Mouse (Mus musculus) hindbrain, embryonic 15.5 days (tissue): ENCODE results near the gene Ppp2r1b. TPM values are rescaled to one million over a fixed set of nuclear protein-coding genes. Genes with fewer than 3 reads are reported as not detected.

Source experiments
- ATAC-seq: fragments of 200-750 bp; cut with Nextera tagmentation; 2 replicates; pipeline ENCODE4 v1.8.0; 2017; ENCODE audit warnings: low read depth, moderate number of reproducible peaks, moderate TSS enrichment; ENCODE audit not compliant: low FRiP score
- H3K27ac ChIP-seq: fragments of 300-500 bp; sonication (generic); replicated peaks from 2 replicates; pipeline ENCODE4 v1.5.1; 2015; ENCODE audit warnings: mild to moderate bottlenecking, inconsistent platforms
- H3K27me3 ChIP-seq: fragments of 300-500 bp; sonication (generic); 2 replicates; pipeline ENCODE4 v1.6.1; 2015; ENCODE audit warnings: control low read depth, inconsistent platforms
- H3K36me3 ChIP-seq: fragments of 300-500 bp; sonication (generic); 2 replicates; pipeline ENCODE4 v1.6.1; 2015; ENCODE audit warnings: control low read depth, inconsistent platforms
- H3K4me1 ChIP-seq: fragments of 300-500 bp; sonication (generic); replicated peaks from 2 replicates; pipeline ENCODE4 v1.6.1; 2015; ENCODE audit warnings: control low read depth, inconsistent platforms
- H3K4me2 ChIP-seq: fragments of 300-500 bp; sonication (generic); 2 replicates; pipeline ENCODE4 v1.6.1; 2015; ENCODE audit warnings: moderate library complexity, mild to moderate bottlenecking, inconsistent platforms
- H3K4me3 ChIP-seq: fragments of 300-500 bp; sonication (generic); 2 replicates; pipeline ENCODE4 v1.5.1; 2015; ENCODE audit warnings: mild to moderate bottlenecking, inconsistent platforms
- H3K9ac ChIP-seq: fragments of 300-500 bp; sonication (generic); 2 replicates; pipeline ENCODE4 v1.6.1; 2015; ENCODE audit warnings: inconsistent platforms
- H3K9me3 ChIP-seq: fragments of 300-500 bp; sonication (generic); 2 replicates; pipeline ENCODE4 v1.6.1; 2016; ENCODE audit warnings: control low read depth, inconsistent platforms
- WGBS: fragments of 180-500 bp; shearing (Covaris S2); methylation state at CpG from one replicate; pipeline ENCODE4 v1.1.7; 2015; 5-methylcytosine and 5-hydroxymethylcytosine counted together
- polyA plus RNA-seq: library from polyadenylated mRNA; unstranded; fragments of >200 nt; fragmentation: Nextera tagmentation; extraction: Ambion mirVana; gene quantifications from 2 replicates; pipeline ENCODE4 v1.2.1, GENCODE M21; 2015

Ppp2r1b gene
- polyA plus RNA-seq, 1 experiment from 2014 or later: 43.8 TPM

GRCm38 (mm10) chr9:50855780-50856179 is 10.7 kb downstream of the Ppp2r1b start:
- peak overlapping the region; percentile 79 for H3K27ac ChIP-seq

DNA sequence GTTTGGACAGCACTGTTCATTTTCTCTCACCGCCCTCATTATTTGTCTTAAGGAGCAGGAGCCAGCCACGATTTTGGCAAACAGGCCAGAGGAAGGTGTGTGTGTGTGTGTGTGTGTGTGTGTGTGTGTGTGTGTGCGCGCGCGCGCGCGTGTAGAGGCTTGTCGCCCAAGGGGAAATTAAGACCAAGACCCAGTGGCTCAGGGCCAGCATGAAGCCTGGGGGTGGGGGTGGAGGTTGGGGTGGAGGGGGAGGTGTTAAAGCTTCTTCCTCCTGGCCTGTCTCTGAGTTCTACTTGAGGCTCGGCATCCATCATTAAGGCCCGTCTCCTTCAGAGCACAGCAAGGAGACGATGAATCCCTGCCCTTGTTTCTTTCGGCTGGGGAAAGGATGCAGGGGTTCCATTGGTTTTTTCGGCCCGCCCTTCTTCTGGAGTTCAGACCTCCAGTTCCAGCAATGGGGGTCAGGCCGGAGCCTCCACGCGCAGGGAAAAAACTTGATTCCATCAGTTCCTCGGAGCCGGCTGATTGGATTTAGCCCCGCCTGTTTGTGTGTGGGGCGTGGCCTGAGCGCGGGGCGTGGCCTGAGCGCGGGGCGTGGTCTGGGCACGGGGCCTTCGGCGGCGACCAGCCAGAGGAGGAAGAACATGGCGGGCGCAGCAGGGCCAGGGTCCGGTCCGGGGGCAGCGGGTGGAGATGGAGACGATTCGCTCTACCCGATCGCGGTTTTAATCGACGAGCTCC is 11.4 kb downstream of the Ppp2r1b start:
- Histone ChIP-seq H3K4me1 (peaks cover 21% of the 10 kb centered on the region), H3K9me3 (no peaks in the 10 kb centered on the region), H3K27me3 (no peaks in the 10 kb centered on the region), H3K27ac (peak overlapping the region; percentile 79), H3K9ac (peak overlapping the region; percentile 59), H3K36me3 (peaks cover 21% of the 10 kb centered on the region), H3K4me2 (peak overlapping the region; percentile 75), H3K4me3 (peak overlapping the region; percentile 69)
- WGBS: under 1% methylated on average over 45 of the region's 45 CpGs
- peak; percentile 93 for ATAC-seq

More at GRCm38 (mm10) chr9:50855780-50856179, 10.7 kb downstream of the Ppp2r1b start:
- Histone ChIP-seq H3K9ac (no peak overlapping the region; the same call in 1 of the 2 replicates), H3K4me1 (peaks cover 21% of the 10 kb centered on the region), H3K9me3 (no peaks in the 10 kb centered on the region), H3K4me2 (peak overlapping the region; percentile 75), H3K27me3 (no peaks in the 10 kb centered on the region), H3K36me3 (peaks cover 16% of the 10 kb centered on the region), H3K4me3 (peak overlapping the region; percentile 69)
- ATAC-seq: no peak
- WGBS: 71% methylated on average over 5 of the region's 5 CpGs

GRCm38 (mm10) chr9:50857082-50857641 is 12.1 kb downstream of the Ppp2r1b start:
- peak; percentile 79 for ATAC-seq
- Histone ChIP-seq H3K27me3 (no peaks in the 10 kb centered on the region), H3K27ac (peak overlapping the region; percentile 79), H3K4me2 (peak overlapping the region; percentile 75), H3K36me3 (peaks cover 28% of the 10 kb centered on the region), H3K4me1 (peaks cover 21% of the 10 kb centered on the region), H3K9me3 (no peaks in the 10 kb centered on the region), H3K4me3 (peak overlapping the region; percentile 69), H3K9ac (peak overlapping the region; percentile 59)
- WGBS: under 1% methylated on average over 37 of the region's 46 CpGs

- Histone ChIP-seq H3K4me1 (peaks cover 15% of the 10 kb centered on the region), H3K9me3 (no peaks in the 10 kb centered on the region), H3K27ac (no peak overlapping the region), H3K4me3 (no peak overlapping the region), H3K4me2 (no peak overlapping the region), H3K9ac (no peak overlapping the region), H3K36me3 (peaks cover 38% of the 10 kb centered on the region), H3K27me3 (no peaks in the 10 kb centered on the region)
- ATAC-seq: no peak
- 91% methylated on average over 6 of the region's 6 CpGs for WGBS
These were observed 13.6 kb downstream of the Ppp2r1b start for GRCm38 (mm10) chr9:50858681-50859080.

GRCm38 (mm10) chr9:50861119-50861839 is 16.2 kb downstream of the Ppp2r1b start:
- Histone ChIP-seq H3K36me3 (peaks cover 48% of the 10 kb centered on the region), H3K4me1 (peaks cover 10% of the 10 kb centered on the region), H3K4me2 (no peak overlapping the region), H3K27me3 (no peaks in the 10 kb centered on the region), H3K4me3 (no peak overlapping the region), H3K27ac (no peak overlapping the region), H3K9me3 (no peaks in the 10 kb centered on the region), H3K9ac (no peak overlapping the region)
- ATAC-seq: no peak
- WGBS: 91% methylated on average over 18 of the region's 18 CpGs

DNA sequence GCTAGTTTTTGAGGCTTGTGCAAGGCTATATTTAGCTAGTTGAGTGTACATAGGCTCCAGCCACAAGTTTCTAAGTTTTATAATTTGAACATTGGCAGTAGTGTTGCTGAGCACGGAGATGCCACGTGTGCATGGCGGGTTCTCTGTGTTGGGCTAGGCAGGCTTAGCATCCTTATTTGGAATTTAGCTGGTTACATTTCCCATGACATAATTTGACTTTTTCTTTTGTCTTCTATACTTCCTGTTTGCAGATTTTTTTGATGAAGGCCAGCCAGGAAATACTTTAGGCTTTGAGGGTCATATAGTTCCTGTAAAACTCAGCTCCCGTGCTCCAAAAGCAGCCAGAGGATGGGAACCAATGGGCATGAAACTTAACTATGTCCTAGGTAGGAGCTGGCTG is 18.7 kb downstream of the Ppp2r1b start:
- Histone ChIP-seq H3K36me3 (peaks cover 63% of the 10 kb centered on the region), H3K27me3 (no peaks in the 10 kb centered on the region), H3K27ac (no peak overlapping the region), H3K9me3 (no peaks in the 10 kb centered on the region), H3K4me3 (no peak overlapping the region), H3K4me1 (no peaks in the 10 kb centered on the region), H3K9ac (no peak overlapping the region), H3K4me2 (no peak overlapping the region)
- no peak for ATAC-seq
- 91% methylated on average over 4 of the region's 4 CpGs for WGBS

DNA sequence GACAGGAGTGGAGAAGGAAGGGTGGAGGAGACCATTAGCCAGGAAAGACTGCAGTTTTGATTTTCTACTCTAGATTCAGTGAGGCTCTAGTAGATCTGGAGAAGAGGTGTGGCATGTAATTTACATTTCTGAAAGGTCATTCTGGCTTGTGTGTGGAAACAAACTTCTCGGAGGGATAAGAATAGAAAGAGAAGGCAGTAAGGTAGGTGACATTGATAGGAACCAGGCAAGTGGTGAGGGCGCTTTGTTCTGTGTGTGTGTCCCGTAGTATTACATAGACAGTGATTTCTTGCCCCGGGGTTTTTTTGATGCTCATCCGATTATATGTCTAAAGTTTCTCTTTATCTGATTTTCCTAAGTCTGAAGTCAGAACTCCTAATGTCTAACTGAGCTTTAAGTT is 19.8 kb downstream of the Ppp2r1b start:
- Histone ChIP-seq H3K36me3 (peaks cover 58% of the 10 kb centered on the region), H3K4me1 (no peaks in the 10 kb centered on the region), H3K27me3 (no peaks in the 10 kb centered on the region), H3K9me3 (no peaks in the 10 kb centered on the region), H3K9ac (no peak overlapping the region), H3K27ac (no peak overlapping the region), H3K4me2 (no peak overlapping the region), H3K4me3 (no peak overlapping the region)
- 96% methylated on average over 5 of the region's 5 CpGs for WGBS
- ATAC-seq: no peak

DNA sequence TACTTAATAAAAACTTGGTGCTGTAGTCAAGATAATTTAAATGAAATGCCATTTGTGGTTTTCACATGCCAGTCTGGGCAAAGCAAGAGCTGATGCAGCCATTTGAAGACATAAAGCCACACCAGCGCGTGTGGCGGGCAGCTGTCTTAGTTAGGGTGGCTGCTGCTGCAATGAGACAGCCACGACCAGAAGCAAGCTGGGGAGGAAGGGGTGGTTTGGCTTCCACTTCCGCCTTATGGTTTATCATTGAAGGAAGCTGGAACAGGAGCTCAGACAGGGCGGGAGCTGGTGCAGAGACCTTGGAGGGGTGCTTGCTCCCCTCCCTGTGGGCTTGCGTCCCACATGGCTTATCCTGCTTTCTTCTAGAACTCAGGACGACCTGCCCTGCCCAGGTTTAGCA is 20.7 kb downstream of the Ppp2r1b start:
- peaks cover 58% of the 10 kb centered on the region for H3K36me3 ChIP-seq
- H3K9me3 ChIP-seq: no peaks in the 10 kb centered on the region
- no peaks in the 10 kb centered on the region for H3K4me1 ChIP-seq
- no peak overlapping the region for H3K9ac ChIP-seq
- 92% methylated on average over 8 of the region's 8 CpGs for WGBS
- no peak for ATAC-seq
- no peaks in the 10 kb centered on the region for H3K27me3 ChIP-seq
- no peak overlapping the region for H3K4me2 ChIP-seq
- no peak overlapping the region for H3K27ac ChIP-seq
- no peak overlapping the region for H3K4me3 ChIP-seq

DNA sequence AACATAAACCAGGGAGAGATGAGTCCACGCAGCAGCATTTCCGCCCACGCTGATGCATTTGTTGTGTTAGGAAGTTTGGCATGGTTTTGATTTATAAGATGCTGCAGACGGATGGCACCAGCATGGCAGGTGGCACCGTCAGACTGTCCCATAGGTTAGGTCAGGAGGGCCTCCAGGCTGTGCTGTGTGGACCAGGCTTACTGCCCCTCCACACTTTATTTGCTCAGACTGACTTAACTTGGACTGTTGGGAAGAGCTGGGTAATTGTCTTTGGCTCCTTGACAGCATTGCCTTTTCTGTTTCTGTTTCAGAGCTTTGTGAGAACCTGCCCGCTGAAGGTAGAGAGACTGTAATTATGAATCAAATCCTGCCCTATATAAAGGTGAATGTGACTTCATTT is 21.9 kb downstream of the Ppp2r1b start:
- Histone ChIP-seq H3K9me3 (no peaks in the 10 kb centered on the region), H3K4me2 (no peak overlapping the region), H3K27ac (no peak overlapping the region), H3K27me3 (no peaks in the 10 kb centered on the region), H3K4me3 (no peak overlapping the region), H3K9ac (no peak overlapping the region), H3K36me3 (peaks cover 52% of the 10 kb centered on the region), H3K4me1 (no peaks in the 10 kb centered on the region)
- WGBS: 98% methylated on average over 6 of the region's 6 CpGs
- ATAC-seq: no peak

- Histone ChIP-seq H3K4me3 (no peak overlapping the region), H3K27ac (no peak overlapping the region), H3K4me1 (no peaks in the 10 kb centered on the region), H3K4me2 (no peak overlapping the region), H3K36me3 (peaks cover 45% of the 10 kb centered on the region), H3K27me3 (no peaks in the 10 kb centered on the region), H3K9me3 (no peaks in the 10 kb centered on the region), H3K9ac (no peak overlapping the region)
- 83% methylated on average over 2 of the region's 2 CpGs for whole genome bisulfite sequencing
- ATAC-seq: no peak
These were observed 23.1 kb downstream of the Ppp2r1b start for GRCm38 (mm10) chr9:50868182-50868581.

- H3K9me3 ChIP-seq: no peaks in the 10 kb centered on the region
- no peak overlapping the region for H3K27ac ChIP-seq
- H3K36me3 ChIP-seq: peaks cover 35% of the 10 kb centered on the region
- no peak overlapping the region for H3K9ac ChIP-seq
- no peaks in the 10 kb centered on the region for H3K4me1 ChIP-seq
- H3K27me3 ChIP-seq: no peaks in the 10 kb centered on the region
- H3K4me3 ChIP-seq: no peak overlapping the region
- no peak overlapping the region for H3K4me2 ChIP-seq
- 93% methylated on average over 9 of the region's 9 CpGs for WGBS
- no peak for ATAC-seq
These were observed 28.1 kb downstream of the Ppp2r1b start for GRCm38 (mm10) chr9:50873210-50873609.

DNA sequence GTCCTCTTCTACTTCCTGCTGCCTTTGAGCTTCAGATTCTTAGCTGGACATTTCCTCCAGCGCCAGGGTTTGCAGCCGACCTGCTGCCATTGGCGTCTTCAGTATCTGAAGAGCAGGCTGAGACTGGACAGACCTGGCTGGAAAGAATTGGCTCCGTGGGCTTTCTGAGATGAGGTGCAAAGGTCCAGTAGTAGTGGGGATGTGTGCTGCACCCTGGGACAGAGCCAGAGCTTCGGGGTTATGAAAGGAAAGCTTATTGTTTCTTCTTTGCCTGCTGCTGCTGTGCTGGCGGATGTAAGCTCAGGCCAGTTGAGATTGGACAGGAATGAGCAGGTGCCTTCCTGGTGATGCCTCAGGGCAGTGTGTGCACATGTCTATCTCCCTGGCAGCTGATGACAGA is 28.9 kb downstream of the Ppp2r1b start:
- no peak overlapping the region for H3K9ac ChIP-seq
- no peaks in the 10 kb centered on the region for H3K27me3 ChIP-seq
- no peaks in the 10 kb centered on the region for H3K9me3 ChIP-seq
- H3K36me3 ChIP-seq: peaks cover 39% of the 10 kb centered on the region
- H3K4me3 ChIP-seq: no peak overlapping the region
- no peak overlapping the region for H3K4me2 ChIP-seq
- ATAC-seq: no peak
- H3K4me1 ChIP-seq: no peaks in the 10 kb centered on the region
- H3K27ac ChIP-seq: no peak overlapping the region
- WGBS: 82% methylated on average over 6 of the region's 6 CpGs
